Mouse (Mus musculus) megakaryocyte, embryonic 14.5 days (primary cell): ENCODE data around the gene Galnt2.

ENCODE experiments used
- FLI1 ChIP-seq: IDR thresholded peaks from 2 replicates; pipeline ENCODE4 v1.6.1; 2012; ENCODE audit warnings: low read length, inconsistent platforms, mixed read lengths
- GATA1 ChIP-seq: IDR thresholded peaks from 3 replicates; pipeline ENCODE4 v1.6.1; 2012; ENCODE audit warnings: mixed read lengths, low read length, inconsistent platforms, borderline replicate concordance

DNA sequence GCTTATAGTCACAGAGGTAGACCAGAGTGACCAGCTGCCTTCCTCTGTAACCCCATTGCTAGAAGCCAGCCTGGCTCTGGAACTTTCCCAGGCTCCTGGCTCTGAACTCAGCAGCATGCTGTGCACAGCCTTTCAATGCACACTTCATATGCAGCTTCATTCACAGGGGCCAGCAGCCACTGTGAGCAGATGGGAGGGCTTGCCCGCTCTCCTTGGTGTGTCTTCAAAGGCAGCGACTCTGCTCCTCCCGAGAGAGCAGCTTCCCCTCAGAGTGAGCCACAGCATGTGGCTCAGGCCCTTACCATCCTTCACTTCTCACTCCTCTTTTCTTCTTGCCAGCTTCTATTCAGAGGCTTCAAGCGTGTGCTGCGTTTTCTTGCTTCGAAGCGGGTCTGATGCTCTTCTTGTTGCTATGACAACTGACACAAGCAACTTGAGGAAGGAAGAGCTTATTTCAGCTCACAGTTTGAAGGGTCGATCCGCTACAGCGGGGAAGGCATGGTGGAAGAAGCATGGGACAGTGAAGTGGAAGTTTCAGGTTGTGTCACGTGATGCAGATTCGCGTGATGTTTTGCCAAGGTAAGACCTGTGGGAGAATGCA is 27.1 kb upstream of the Galnt2 start:
- TF ChIP-seq GATA1 (no peak), FLI1 (no peak)
